Mouse (Mus musculus) heart, postnatal 10 days (tissue): ENCODE results near the gene Mmrn1. TPM values are rescaled to one million over a fixed set of nuclear protein-coding genes. Genes with fewer than 3 reads are reported as not detected.
"Not testable (repeated sequence)": the region's sequence is repeated elsewhere in the genome, so short reads cannot be mapped to it uniquely, and the experiment has no call there.

Source experiments
- DNase-seq, 2 experiments: peaks; one replicate each; pipeline ENCODE4 v3.0.0; 2021
- intact Hi-C: fragments of 180-260 bp; cut with DNase I; formaldehyde crosslinking; loops from one replicate; pipeline ENCODE4 v1.15.1; 2025
- total RNA-seq, 2 experiments: library from RNA; stranded (reverse); gene quantifications; 2 replicates each; pipeline ENCODE4 v1.2.3; 2021

The Mmrn1 gene
- total RNA-seq = 1 to 10 TPM; 2.1 to 3.2 TPM

DNA sequence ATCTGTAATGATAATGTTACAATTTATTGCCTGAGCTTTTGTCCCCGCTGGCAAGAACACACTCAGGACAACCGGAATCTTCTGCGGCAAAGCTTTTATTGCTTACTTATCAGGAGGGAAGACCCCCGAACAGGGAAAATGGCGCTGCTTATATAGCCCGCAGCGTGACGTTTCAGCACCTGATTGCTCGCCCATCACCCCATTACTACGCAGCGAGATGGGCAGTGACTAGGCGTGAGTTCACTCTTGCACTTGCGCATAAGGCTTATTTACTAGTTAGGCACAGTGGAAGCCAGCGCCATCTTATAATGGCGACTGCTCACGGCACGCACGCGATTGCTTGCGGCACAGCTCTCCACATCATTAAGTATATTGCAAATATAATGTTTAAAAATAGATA, at the start of gene Mmrn1:
Gene Mmrn1, plus strand, starts transcription at position 301 of the 400 bp plus-strand sequence.
- DNase-seq, intact Hi-C loops: not testable (repeated sequence)

DNA sequence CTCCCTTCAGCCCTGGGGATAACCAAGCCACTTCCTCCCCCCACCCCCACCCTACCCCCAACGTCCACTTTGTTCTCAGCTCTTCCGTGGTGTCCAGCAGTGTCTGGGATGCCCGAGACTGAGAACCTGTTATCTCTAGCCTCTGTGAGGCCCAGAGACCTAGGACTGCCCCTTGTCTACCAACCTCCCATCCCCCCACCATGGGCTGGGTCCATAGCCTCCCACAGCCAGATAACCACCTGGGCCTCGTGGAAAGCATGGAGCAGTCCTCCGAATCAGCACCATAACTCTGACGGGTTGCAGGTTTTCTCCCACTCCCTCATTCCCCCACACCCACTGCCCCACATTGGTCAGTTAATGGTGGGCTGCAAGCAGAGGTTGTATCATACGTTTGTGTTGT, 44.4 kb upstream of the Mmrn1 start:
- DNase-seq = no peak
- intact Hi-C loops = no loop called here

DNA sequence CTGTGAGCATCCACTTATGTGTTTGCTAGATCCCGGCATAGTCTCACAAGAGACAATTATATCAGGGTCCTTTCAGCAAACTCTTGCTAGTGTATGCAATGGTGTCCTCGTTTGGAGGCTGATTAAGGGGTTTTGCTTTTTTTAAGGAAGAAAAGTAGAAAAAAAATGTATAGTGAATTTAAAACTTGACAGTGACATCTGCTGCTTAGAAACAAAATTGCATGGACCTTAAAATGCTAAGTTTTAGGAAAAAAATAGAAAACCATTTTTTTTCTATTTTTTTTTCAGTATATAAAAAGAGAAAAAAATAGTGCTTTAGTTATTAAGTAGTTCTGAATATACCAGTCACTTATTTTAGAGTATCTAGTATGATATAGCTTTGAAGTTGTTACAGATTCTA, 43.2 kb upstream of the Mmrn1 start:
- intact Hi-C loops = no loop called here
- no peak for DNase-seq

DNA sequence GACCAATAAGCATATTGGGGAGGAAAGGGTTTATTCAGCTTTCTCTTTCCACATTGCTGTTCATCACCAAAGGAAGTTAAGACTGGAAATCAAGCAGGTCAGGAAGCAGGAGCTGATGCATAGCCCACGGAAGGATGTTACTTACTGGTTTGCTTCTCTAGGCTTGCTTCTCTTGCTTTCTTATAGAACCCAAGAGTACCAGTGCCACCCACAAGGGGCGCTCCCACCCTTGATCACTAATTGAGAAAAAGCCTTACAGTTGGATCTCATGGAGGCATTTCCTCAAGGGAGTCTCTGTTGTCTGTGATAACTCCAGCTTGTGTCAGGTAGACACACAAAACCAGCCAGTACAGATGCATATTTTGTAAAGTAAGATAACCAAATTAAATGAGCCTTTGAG, 17.5 kb upstream of the Mmrn1 start:
- DNase-seq = no peak
- intact Hi-C loops = no loop called here

DNA sequence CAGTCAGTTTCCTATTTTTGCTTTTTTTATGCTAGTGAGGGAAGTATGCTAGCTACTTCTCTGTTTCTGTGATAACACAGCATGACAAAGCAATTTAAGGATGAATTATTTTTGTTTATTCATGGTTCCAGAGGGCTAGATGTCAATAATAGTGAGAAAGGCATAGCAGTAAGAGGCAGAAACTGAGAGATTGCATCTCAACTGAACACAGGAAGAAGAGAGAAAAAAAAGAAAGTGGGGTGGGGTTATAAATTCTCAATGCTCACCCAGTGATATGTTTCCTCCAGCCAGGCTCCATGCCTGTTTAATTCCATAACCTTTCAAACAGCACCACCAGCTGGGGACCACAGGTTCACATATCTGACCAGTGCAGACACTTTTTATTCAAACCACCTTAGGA, 6.6 kb downstream of the Mmrn1 start:
- DNase-seq = peak; percentile 21 to 37
- intact Hi-C loops = loop anchor here (5.0 kb wide), 2 partner anchors 249 to 374 kb away; no protein-coding TSS in a partner anchor

DNA sequence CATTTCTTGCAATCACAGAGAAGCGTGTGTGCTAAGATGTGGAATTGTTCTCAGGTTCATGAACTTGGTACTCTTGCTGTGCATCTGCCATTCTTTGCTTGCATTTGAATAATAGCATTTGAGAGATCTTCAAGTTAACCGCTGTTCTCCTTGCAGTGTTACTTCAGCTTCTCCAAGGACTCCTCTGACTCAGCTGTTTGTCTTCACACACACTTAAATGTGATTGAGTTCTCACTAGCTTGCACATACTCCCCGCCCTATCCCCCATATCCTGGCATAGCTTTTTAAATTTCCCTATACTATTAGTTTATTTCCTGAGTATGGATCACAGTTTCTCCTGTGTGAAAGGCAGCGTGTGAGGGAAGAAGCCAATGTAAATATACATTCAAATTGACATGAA, 10.1 kb downstream of the Mmrn1 start:
- intact Hi-C loops = loop anchor here (5.0 kb wide), 2 partner anchors 253 to 378 kb away; no protein-coding TSS in a partner anchor
- no peak for DNase-seq

DNA sequence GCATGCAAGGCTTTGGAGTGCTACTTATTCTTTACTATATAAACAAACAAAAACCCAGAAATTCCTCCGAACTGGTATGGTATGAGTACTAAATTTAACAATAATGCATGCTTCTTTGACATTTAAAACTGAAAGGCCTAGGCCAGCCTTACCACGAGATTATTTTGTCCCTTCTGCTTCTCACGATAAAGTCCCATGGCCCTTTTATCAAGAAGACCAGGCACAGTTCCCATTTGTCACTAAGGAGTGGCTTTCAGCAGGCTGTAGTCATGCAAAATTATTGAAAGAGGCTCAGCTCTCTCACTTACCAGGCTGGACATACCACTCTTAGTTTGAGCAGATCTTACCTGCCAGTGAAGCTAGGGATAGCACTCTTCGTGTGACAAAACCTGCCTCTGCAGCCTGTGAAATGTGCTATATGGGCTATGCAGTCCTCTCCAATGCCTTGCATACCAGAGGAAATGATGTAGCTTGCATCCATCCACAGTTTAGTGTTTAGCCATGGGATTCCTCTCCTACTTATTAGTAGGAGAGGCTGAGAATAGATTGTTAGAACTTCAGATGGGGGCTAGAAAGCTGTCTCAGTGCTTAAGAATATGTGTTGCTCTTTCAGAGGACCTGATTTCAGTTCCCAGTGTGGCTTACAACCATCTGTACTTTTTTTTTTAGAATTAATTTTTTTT, 10.8 kb downstream of the Mmrn1 start:
- intact Hi-C loops = no loop called here
- no peak for DNase-seq

DNA sequence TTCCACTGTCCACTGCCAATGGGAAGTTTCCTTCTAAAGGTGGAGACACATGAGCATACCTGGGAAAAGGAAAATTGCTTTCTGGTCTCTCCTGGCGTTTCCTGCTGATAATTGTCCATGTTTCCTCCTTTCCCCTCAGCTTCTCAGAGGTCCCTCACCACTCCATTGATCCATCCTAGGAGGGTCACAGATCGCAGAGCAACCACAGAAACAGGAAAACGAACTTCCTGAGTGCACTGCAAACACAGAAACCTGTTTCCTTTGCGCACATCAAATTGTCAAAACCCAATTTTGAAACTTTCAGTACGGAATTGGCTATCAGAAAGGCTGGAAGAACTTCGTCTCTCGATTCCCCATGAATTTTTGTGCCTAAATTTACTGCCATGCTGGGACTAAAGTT, 19.4 kb downstream of the Mmrn1 start:
- no peak for DNase-seq
- intact Hi-C loops = no loop called here

DNA sequence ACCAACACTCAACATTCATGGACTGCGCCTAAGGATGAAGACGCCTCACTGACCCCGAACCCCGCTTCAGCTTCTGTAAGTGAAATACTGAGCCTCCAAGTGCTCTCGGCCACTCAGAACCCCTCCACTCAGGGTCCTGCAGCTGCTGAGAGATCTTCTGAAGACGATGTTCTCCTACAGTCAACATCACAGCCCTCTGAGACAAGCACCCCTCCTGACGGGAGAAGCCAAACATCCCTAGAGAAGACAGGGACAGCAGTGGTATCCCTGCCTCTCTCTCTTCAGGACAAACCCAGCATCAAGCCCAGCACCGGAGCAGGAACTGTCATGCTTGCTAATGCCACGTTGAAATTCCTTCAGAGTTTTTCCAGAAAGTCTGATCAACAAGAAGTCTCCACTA, 19.8 kb downstream of the Mmrn1 start:
- intact Hi-C loops = no loop called here
- no peak for DNase-seq

DNA sequence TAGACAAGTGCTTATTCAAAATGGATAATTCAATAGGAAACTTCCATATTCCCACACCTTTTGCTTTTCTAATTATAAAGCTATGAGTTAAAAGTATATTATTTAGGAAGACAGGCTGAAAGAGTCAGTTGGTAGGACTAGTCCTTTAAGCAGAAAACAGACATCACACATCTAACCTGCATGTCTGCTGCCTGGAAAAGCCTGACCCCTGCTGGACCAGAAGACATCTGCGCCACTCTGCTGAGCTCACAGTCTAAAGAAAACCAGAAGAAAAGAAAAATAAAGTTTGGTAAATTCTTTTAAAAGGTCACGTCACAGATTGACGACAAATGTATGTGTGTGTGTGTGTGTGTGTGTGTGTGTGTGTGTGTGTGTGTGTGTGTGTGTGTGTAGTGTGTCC, 25.6 kb downstream of the Mmrn1 start:
- intact Hi-C loops = loop anchor here (2.0 to 5.0 kb wide), 2 partner anchors 268 to 396 kb away; no protein-coding TSS in a partner anchor
- DNase-seq = peak; percentile 27 to 38

DNA sequence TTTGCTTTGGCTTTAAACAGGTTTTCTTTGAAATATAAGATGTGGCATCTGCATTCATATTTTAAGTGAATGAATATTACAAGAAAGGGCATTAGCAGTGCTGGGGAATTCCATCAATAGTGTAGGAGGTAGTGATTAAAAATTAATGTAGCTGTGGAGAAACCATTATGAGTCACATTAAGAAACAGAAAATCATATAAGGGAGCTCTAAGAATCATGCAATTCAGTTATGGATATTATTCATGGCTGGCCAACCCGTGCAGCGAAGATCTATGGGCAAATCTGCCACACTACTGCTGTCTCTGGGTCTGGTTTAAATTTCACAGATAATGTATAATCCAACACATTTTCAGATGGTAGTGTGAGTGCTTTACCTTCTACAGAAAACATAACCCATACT, 36.5 kb downstream of the Mmrn1 start:
- no peak for DNase-seq
- intact Hi-C loops = no loop called here

DNA sequence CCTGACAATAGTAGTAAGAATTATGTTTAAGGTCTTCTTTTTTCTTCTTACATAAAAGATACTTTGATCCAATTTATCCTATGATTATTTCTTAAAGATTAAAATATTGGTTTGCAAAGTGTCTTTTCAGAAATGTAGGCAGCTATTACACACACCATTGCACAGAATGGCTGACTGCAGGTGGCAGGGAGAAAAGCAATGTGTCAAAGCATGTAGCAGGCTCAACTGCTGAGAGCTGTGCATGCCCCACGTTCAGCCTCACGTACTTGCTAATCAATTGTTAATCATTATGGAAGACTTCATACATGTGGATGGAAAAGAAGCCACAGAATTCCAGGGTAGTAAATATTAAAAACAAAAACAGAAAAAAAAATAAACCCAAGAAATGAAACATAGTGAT, 37.1 kb downstream of the Mmrn1 start:
- intact Hi-C loops = no loop called here
- no peak for DNase-seq

DNA sequence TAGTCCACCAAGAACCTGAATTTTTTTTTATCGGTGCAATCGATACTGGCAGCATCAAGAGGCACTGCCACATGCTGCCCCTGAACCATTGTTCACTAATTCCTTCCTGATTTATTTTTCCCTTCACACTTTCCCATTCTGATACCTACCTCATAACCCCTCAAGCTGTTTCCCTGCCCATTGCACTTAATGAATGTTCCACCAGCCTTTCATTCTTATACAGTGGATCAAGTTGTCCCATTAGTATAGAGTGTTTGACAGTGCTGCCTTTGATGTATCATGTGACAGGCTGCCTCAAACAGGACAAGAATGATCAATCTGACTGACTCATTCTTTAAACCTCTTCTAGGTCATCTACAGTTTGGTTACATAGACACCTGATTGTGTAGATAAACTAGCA, 37.9 kb downstream of the Mmrn1 start:
- intact Hi-C loops = no loop called here
- DNase-seq = no peak

DNA sequence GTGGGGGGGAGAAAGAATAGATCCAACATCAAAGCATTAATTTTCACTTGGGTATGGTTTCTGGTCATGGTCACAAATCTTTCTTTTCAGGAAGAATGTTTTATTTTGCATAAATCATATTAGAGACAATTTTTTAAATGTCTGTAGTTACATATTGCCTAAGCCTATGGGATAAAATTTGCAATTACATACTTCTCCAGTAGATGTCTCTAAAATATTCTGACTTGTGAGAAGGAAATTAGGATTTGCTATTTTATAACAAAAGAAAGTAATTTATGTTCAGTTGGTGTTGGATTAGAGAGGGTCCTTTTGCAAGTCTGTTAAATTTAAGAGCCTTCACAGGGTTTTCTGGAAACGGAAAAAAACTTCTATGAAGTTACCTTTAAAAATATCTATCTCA, 39.0 kb downstream of the Mmrn1 start:
- intact Hi-C loops = no loop called here
- DNase-seq = no peak

DNA sequence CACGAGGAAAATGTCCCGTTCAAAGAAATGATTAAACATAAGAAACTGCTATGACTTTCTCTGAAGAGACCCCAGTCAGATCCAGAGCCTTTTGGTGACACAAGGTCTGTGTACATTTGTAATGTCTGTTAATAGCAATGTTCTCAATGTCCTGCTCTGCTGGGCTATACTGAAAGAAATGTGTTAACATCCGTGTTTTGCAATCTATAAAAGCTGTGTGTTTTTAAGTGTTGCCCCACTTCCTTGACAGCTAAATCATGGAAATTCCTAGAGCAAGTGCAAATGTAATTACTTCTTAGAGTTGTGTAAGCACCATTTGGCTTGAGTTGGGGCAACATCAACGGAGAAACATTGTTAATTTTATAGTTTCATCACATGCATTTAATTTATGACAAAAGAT, 42.2 kb downstream of the Mmrn1 start:
- intact Hi-C loops = no loop called here
- no peak for DNase-seq

DNA sequence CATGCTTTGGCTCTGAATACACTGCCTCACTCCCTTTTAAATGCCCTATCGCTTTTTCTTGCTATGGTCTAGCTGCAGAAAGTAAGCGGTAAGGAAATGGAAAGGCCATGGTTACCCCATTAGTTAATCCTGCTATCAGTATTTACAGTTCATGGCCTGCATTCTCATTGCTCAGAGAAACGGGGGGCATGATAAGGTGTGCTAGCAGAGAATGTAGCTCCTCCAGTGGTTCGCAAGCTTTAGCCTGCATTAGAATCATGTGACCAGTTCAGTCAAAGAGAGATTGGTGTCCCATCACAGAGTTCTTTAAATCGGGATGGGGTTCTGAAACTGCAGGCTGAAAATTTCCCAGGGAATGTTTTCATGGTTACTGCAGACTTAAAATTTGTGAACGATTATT, 44.6 kb downstream of the Mmrn1 start:
- intact Hi-C loops = no loop called here
- DNase-seq = no peak

DNA sequence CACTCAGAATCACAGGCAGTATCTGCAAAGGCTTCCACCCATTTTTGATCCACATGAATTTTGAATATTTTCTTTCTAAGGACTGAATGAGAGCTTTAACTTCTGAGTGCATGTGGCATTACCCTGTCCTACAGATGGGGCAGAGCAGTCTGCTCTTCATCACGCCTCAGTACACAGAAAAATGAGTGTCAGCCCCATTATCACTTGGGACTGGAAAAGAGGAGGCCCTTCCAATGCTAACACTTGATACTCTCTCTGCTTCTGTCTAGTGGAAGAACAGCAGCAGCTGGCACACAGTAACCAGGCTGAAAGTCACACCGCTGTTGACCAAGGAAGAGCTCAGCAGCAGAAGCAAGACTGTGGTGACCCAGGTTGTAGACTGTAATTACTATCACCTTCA, 46.0 kb downstream of the Mmrn1 start:
- DNase-seq = no peak
- intact Hi-C loops = no loop called here

DNA sequence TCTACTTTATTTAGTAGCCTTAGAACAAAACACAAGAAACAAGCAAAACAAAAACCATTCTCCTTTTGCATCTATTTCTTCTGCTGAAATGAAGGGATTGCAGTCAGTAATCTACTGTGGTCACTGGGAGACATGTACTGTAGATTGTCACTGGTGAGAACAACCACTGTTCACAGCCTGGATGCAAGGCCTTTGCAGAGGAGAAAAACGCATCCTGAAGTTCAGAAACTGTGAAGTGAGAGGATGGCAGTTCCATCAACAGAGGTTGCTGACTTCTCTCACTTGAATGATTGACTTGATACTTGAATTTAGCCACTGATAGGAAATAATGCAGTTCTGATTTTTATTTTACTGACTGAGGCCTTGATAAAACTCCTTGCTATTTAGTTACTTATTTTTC, 53.8 kb downstream of the Mmrn1 start:
- DNase-seq = no peak
- intact Hi-C loops = no loop called here

DNA sequence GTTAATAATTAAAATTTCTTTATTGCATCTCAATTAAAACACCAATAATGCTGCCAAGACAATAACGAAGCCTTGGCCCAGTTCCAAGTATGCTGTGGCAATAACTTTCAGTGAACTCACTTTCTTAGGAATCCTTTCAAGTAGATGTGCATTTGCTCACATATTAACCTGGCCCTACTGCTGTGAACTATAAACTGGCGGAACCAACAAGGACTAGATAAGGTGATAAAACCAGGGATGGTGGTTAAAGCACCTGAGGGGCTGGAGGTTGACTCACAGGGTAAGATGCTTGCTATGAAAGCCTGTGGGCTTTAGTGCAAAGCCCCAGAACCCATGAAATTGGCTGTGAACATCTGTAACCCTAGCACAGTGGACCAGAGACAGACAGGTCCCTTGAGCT, 54.3 kb downstream of the Mmrn1 start:
- intact Hi-C loops = no loop called here
- DNase-seq = no peak

DNA sequence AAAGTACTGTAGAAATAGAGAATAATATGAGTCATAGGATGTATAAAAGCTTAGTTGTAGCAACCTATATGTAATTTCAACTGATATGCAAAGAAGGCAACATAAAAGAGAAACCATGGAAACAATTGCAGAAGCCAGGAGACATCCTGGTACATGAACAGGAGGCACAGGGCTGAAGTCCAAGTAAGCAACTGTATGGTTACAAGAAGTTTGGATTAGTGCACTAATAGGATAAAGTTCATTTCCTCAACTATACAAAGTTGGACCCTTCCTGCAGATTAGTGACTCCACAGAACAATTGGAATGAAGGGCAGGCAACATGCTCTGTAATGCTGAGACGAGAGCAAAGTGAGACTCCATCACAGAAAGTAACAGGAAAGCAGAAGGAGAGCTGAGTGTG, 59.6 kb downstream of the Mmrn1 start:
- no peak for DNase-seq
- intact Hi-C loops = loop anchor here (10.0 kb wide), 1 partner anchor 180 kb away; no protein-coding TSS in a partner anchor

DNA sequence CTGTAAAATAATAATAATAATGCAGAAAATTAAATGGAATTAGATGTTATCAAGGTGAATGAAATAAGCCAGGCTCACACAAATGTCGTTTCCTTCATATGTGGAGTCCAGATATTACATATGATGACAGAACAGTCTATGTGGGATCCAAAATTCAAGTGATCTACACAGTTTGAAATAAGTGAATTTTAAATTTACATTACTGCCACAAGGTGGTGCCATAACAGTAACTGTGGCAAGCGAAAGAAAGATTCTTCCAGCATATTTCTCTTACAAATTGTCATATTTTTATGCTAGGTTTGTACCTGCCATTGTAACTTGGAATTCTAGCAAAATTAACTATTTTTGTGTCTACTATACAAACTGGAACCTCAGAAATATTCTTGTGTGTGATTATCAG, 61.1 kb downstream of the Mmrn1 start:
- intact Hi-C loops = loop anchor here (2.0 to 10.0 kb wide), 2 partner anchors 179 to 315 kb away; no protein-coding TSS in a partner anchor
- peak in 1 of 2 experiments; percentile 6 for DNase-seq

DNA sequence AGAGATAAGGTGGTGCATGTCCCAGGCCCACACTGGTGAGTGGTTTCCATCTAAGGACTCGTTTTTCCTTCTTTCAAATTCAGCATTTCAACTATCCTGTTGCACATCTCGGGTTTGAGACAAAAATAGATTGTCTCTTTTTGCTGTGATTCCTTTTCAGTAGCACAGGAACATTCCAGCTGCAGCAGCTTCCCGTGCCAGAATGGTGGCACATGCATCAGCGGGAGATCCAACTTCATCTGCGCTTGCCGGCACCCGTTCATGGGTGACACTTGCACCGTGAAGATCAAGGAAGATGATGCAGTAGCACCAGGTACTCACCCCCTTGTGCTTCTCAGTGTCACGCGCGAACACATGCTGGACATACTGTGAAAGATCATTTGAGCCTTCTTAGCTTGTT, 62.1 kb downstream of the Mmrn1 start:
- no peak for DNase-seq
- intact Hi-C loops = loop anchor here (2.0 to 10.0 kb wide), 2 partner anchors 178 to 314 kb away; no protein-coding TSS in a partner anchor

DNA sequence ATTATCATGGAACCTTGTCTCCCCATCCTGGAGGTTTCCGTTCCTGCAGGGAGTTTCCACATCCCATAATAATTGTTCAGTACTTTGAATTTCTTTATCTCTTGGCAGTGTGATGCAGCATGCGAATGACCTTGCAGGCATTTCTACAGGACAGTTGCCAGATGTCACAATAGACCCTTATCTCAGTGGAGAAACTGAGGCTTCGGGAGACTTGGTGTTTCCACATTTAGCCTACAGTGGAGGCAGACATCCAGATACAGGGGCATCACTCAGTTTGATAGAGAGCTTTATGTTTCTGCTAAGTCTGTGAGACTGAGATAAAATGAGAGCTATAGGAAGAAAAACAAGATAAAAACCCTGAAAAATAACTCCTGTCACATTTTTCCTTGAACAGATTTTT, 63.0 kb downstream of the Mmrn1 start:
- intact Hi-C loops = loop anchor here (2.0 to 10.0 kb wide), 2 partner anchors 177 to 313 kb away; no protein-coding TSS in a partner anchor

More for the DNA sequence above, 63.0 kb downstream of the Mmrn1 start:
- DNase-seq = no peak
